Mouse (Mus musculus): ENCODE results near the gene Tmem252. TPM values are rescaled to one million over a fixed set of nuclear protein-coding genes. Genes with fewer than 3 reads are reported as not detected.

The Tmem252 gene
- polyA plus RNA-seq, 1 experiment from 2014 or later = 0.44 TPM

DNA sequence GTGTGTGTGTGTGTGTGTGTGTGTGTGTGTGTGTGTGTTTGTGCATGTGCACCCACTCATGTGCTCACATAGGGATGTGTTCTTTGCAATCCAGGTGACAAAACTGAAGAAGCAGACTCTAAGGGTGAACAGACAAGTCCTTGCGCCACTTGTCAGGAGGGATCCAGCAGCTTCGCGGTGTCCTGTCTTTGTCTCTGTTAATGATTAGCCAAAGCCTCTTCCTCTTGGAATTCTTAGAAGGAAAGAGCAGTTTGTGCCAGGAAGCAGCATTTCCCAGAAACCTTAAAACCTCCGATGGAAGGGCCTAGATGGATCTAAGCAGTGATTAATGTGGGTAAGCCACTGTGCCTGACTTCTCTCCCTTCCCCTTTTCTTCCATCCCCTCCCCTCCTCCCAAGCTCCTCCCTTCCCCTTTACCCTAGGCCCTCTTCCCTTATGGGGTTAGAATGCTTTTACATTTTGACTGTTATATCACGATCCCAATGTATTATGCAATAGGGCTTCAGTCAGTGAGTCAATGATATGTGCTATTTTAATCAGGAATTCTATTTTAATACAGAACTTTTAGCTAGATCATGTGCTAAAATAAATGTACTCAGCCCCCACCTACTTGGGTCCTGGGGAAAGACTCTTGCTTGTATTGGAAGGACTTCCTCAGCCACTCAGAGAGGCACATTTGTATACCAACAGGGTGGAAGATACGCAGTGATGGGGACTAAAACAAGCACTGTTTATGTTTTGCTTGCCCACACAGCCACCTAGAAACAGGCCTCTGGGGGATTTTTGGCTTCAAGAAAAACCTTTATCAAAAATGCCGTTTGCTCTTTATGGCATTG lies 33.5 kb downstream of the Tmem252 start:
- H3K9me3 ChIP-seq (replicated peaks) = no peaks in the 10 kb centered on the region
- no peaks in the 10 kb centered on the region for H3K4me1 ChIP-seq
- no peak overlapping the region for H3K27ac ChIP-seq (replicated peaks)
- H3K4me3 ChIP-seq = no peak overlapping the region
- no peaks in the 10 kb centered on the region for H3K36me3 ChIP-seq
- no peak for DNase-seq (ENCODE audit: low spot score)
- no peaks in the 10 kb centered on the region for H3K27me3 ChIP-seq (ENCODE audit: low read depth, poor library complexity, severe bottlenecking)
- 80% methylated on average over 7 of the region's 7 CpGs for WGBS

DNA sequence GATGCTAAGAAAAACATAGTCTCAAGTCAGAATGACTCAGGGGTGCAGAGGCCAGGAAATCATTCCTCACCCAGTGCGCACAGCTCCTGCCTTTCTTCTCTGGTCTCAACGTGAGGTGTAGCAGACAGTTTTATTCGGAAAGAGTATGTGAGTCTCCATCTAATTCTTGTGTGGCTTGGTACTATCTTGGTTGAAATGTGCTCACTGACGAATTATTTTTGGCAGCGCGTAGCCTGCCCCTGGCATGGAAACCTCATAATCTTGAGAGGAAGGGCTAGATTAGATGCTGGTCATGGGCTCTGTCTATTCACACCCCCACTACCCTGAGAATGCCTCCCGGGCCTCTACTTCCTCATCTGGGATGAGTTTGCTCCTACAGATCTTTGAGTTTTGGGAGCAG lies 34.2 kb downstream of the Tmem252 start:
- no peaks in the 10 kb centered on the region for H3K27me3 ChIP-seq (ENCODE audit: low read depth, poor library complexity, severe bottlenecking)
- H3K9me3 ChIP-seq (replicated peaks) = no peaks in the 10 kb centered on the region
- H3K4me1 ChIP-seq = no peaks in the 10 kb centered on the region
- H3K36me3 ChIP-seq = no peaks in the 10 kb centered on the region
- 86% methylated on average over 7 of the region's 7 CpGs for WGBS
- H3K27ac ChIP-seq (replicated peaks) = no peak overlapping the region
- H3K4me3 ChIP-seq = no peak overlapping the region
- DNase-seq (ENCODE audit: low spot score) = no peak

- WGBS = 91% methylated on average over 7 of the region's 7 CpGs
- no peaks in the 10 kb centered on the region for H3K4me1 ChIP-seq
- no peak for DNase-seq (ENCODE audit: low spot score)
- H3K36me3 ChIP-seq = no peaks in the 10 kb centered on the region
- H3K9me3 ChIP-seq (replicated peaks) = no peaks in the 10 kb centered on the region
- no peak overlapping the region for H3K4me3 ChIP-seq
- H3K27me3 ChIP-seq (ENCODE audit: low read depth, poor library complexity, severe bottlenecking) = no peaks in the 10 kb centered on the region
- no peak overlapping the region for H3K27ac ChIP-seq (replicated peaks)
These were observed 42.7 kb downstream of the Tmem252 start for GRCm38 (mm10) chr19:24716303-24717097.

DNA sequence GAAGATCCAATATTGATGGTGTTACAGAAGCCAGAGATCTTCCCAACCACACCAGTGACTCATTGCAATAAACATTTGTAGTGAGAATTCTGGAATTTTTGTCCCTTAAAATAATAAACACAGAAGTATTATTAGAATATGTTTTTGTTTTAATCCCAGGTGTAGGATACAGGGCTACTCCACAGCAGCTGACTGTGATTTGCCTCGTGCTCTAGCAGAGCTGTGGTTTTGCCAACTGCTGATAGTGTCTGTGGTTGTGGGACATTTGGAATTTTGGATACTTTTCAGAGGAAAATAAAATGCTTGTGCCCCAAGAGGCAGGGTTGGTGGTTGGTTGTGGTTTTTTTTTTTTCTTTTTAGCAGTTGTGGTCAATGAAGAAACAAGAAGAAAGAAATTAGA lies 44.2 kb downstream of the Tmem252 start:
- H3K27me3 ChIP-seq (ENCODE audit: low read depth, poor library complexity, severe bottlenecking) = no peaks in the 10 kb centered on the region
- H3K27ac ChIP-seq (replicated peaks) = no peak overlapping the region
- WGBS = 83% methylated on average over 1 of the region's 1 CpGs
- no peak overlapping the region for H3K4me3 ChIP-seq
- no peaks in the 10 kb centered on the region for H3K9me3 ChIP-seq (replicated peaks)
- no peaks in the 10 kb centered on the region for H3K36me3 ChIP-seq
- DNase-seq (ENCODE audit: low spot score) = no peak
- H3K4me1 ChIP-seq = no peaks in the 10 kb centered on the region

GRCm38 (mm10) chr19:24719504-24719903 lies 45.7 kb downstream of the Tmem252 start:
- H3K9me3 ChIP-seq (replicated peaks) = no peaks in the 10 kb centered on the region
- no peak for DNase-seq (ENCODE audit: low spot score)
- H3K36me3 ChIP-seq = no peaks in the 10 kb centered on the region
- 89% methylated on average over 4 of the region's 4 CpGs for WGBS
- H3K27me3 ChIP-seq (ENCODE audit: low read depth, poor library complexity, severe bottlenecking) = no peaks in the 10 kb centered on the region
- H3K4me3 ChIP-seq = no peak overlapping the region
- no peak overlapping the region for H3K27ac ChIP-seq (replicated peaks)
- H3K4me1 ChIP-seq = no peaks in the 10 kb centered on the region

DNA sequence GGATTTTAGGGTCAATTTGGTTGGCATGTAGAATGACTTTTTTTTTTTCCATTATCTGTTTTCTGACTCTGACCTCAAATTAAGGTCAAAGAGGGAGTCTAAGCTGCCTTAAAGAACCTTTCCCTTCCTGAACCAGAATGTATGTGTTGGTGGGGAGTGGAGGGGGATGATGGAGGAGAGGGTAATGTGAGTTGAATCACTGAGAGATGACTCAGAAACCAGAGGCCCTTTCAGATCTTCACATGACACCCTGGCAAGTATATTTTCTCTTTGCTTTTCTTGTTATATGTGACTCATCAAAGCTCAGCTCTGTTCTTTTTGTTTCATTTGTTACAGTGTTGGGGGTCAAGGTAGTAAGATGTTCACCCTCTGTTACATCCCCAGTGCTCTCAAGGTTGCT lies 46.6 kb downstream of the Tmem252 start:
- H3K9me3 ChIP-seq (replicated peaks) = no peaks in the 10 kb centered on the region
- no peaks in the 10 kb centered on the region for H3K36me3 ChIP-seq
- H3K4me3 ChIP-seq = no peak overlapping the region
- no peaks in the 10 kb centered on the region for H3K4me1 ChIP-seq
- H3K27ac ChIP-seq (replicated peaks) = no peak overlapping the region
- no peak for DNase-seq (ENCODE audit: low spot score)
- H3K27me3 ChIP-seq (ENCODE audit: low read depth, poor library complexity, severe bottlenecking) = no peaks in the 10 kb centered on the region

DNA sequence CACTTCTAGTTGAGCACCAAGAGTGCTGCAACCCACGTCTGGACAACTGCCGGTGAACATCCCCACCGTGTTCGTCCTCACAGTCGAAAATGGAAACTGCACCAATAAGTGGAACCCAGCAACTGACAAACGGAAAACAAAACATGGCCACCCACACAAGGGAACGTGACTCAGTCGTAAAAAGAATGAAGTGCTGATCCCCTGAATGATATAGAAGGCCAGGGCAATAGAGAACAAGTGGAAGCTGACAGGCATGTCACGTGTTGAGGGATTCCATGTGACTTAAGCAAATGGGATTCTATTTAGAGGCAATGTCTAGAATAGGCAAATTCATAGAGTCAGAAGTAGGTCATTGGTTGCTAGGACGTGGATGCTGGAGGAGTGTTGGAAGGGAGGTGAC lies 50.6 kb downstream of the Tmem252 start:
- Histone ChIP-seq H3K27me3 (ENCODE audit: low read depth, poor library complexity, severe bottlenecking) (no peaks in the 10 kb centered on the region), H3K4me3 (no peak overlapping the region), H3K9me3 (replicated peaks) (no peaks in the 10 kb centered on the region), H3K27ac (replicated peaks) (no peak overlapping the region), H3K4me1 (no peaks in the 10 kb centered on the region), H3K36me3 (no peaks in the 10 kb centered on the region)
- 86% methylated on average over 10 of the region's 10 CpGs for WGBS
- no peak for DNase-seq (ENCODE audit: low spot score)

GRCm38 (mm10) chr19:24730661-24731060 lies 56.9 kb downstream of the Tmem252 start:
- 76% methylated on average over 5 of the region's 5 CpGs for WGBS
- no peak for DNase-seq (ENCODE audit: low spot score)
- no peak overlapping the region for H3K27ac ChIP-seq (replicated peaks)
- H3K36me3 ChIP-seq = no peaks in the 10 kb centered on the region
- H3K4me1 ChIP-seq = 0 out of 2 replicates have a peak, but pooled peaks cover 3% of the 10 kb centered on the region
- H3K9me3 ChIP-seq (replicated peaks) = no peaks in the 10 kb centered on the region
- no peak overlapping the region for H3K4me3 ChIP-seq
- no peaks in the 10 kb centered on the region for H3K27me3 ChIP-seq (ENCODE audit: low read depth, poor library complexity, severe bottlenecking)

Other genes with a start within 250 kb of the Tmem252 start
- gene Fam122a, start 196.7 kb upstream of the Tmem252 start, polyA plus RNA-seq (2016; fragmentation: Nextera tagmentation; extraction: Ambion mirVana) = 48.6 and 49.8 TPM in 2 replicates
- 2.4 TPM in 2 replicates for gene Pip5k1b, start 118.1 kb upstream of the Tmem252 start, polyA plus RNA-seq (2016; fragmentation: Nextera tagmentation; extraction: Ambion mirVana)
- 0.17 and 0.22 TPM in 2 replicates for gene Pgm5, start 187.8 kb downstream of the Tmem252 start, polyA plus RNA-seq (2016; fragmentation: Nextera tagmentation; extraction: Ambion mirVana)
- 293 and 344 TPM in 2 replicates for gene Gm10053, start 201.7 kb downstream of the Tmem252 start, polyA plus RNA-seq (2016; fragmentation: Nextera tagmentation; extraction: Ambion mirVana)
- gene Foxd4, start 227.2 kb downstream of the Tmem252 start, polyA plus RNA-seq (2016; fragmentation: Nextera tagmentation; extraction: Ambion mirVana) = 1.00 and 1.2 TPM in 2 replicates

Data from midbrain, embryonic 10.5 days (tissue).